Mouse (Mus musculus) forebrain, embryonic 14.5 days (tissue): ENCODE data around the gene Ddc. TPM values are rescaled to one million over a fixed set of nuclear protein-coding genes. Genes with fewer than 3 reads are reported as not detected.

ENCODE experiments used
- ATAC-seq: fragments of 200-750 bp; cut with Nextera tagmentation; 2 replicates; pipeline ENCODE4 v1.8.0; 2017; ENCODE audit warnings: mild to moderate bottlenecking, moderate library complexity
- DNase-seq: peaks from one replicate; pipeline ENCODE4 v3.0.0-alpha.2; 2015; ENCODE audit warnings: low spot score
- H3K27ac ChIP-seq: fragments of 300-500 bp; sonication (generic); 2 replicates; pipeline ENCODE4 v1.5.1; 2014; ENCODE audit warnings: low read depth, mild to moderate bottlenecking, control low read depth, low read length, moderate library complexity
- H3K27me3 ChIP-seq: fragments of 300-500 bp; sonication (generic); replicated peaks from 2 replicates; pipeline ENCODE4 v1.6.1; 2014; ENCODE audit warnings: low read length, control low read depth, mixed read lengths; ENCODE audit not compliant: control insufficient read depth, insufficient read depth
- H3K36me3 ChIP-seq: fragments of 300-500 bp; sonication (generic); 2 replicates; pipeline ENCODE4 v1.6.1; 2014; ENCODE audit warnings: low read length, control low read depth; ENCODE audit not compliant: control insufficient read depth, insufficient read depth
- H3K4me1 ChIP-seq: fragments of 300-500 bp; sonication (generic); 2 replicates; pipeline ENCODE4 v1.6.1; 2014; ENCODE audit warnings: antibody characterized with exemption, low read length, control low read depth; ENCODE audit not compliant: control insufficient read depth, insufficient read depth
- H3K4me2 ChIP-seq: fragments of 300-500 bp; sonication (generic); 2 replicates; pipeline ENCODE4 v1.6.1; 2014; ENCODE audit warnings: mild to moderate bottlenecking, control low read depth, low read length
- H3K4me3 ChIP-seq: fragments of 300-500 bp; sonication (generic); 2 replicates; pipeline ENCODE4 v1.5.1; 2014; ENCODE audit warnings: low read depth, low read length, control low read depth
- H3K9ac ChIP-seq: fragments of 300-500 bp; sonication (generic); 2 replicates; pipeline ENCODE4 v1.6.1; 2014; ENCODE audit warnings: mild to moderate bottlenecking, low read length, control low read depth, moderate library complexity
- H3K9me3 ChIP-seq: fragments of 300-500 bp; sonication (generic); replicated peaks from 2 replicates; pipeline ENCODE4 v1.6.1; 2016; ENCODE audit warnings: low read length, control low read depth, mixed read lengths; ENCODE audit not compliant: control insufficient read depth
- WGBS: fragments of 180-500 bp; shearing (Covaris S2); extraction: QIAGEN DNeasy Blood & Tissue Kit; methylation state at CpG from one replicate; pipeline ENCODE4 v1.1.7; 2014; 5-methylcytosine and 5-hydroxymethylcytosine counted together
- polyA plus RNA-seq: library from polyadenylated mRNA; unstranded; fragments of >200 nt; fragmentation: Nextera tagmentation; extraction: Ambion mirVana; gene quantifications from 2 replicates; pipeline ENCODE4 v1.2.1, GENCODE M21; 2014

Gene Ddc
- polyA plus RNA-seq, 1 experiment from 2014 or later, result 7.3 TPM

GRCm38 (mm10) chr11:11923345-11923744, 25.4 kb upstream of the Ddc start:
- WGBS, result 91% methylated on average over 3 of the region's 3 CpGs
- ATAC-seq, result no peak

GRCm38 (mm10) chr11:11922106-11922505, 24.2 kb upstream of the Ddc start:
- ATAC-seq (no peak), DNase-seq (no peak)
- no peak overlapping the region for H3K27ac ChIP-seq
- no peak overlapping the region for H3K4me3 ChIP-seq
- H3K4me2 ChIP-seq, result no peak overlapping the region
- WGBS, result 90% methylated on average over 2 of the region's 2 CpGs
- no peaks in the 10 kb centered on the region for H3K9me3 ChIP-seq
- no peaks in the 10 kb centered on the region for H3K27me3 ChIP-seq
- no peaks in the 10 kb centered on the region for H3K36me3 ChIP-seq
- no peaks in the 10 kb centered on the region for H3K4me1 ChIP-seq
- no peak overlapping the region for H3K9ac ChIP-seq

More at GRCm38 (mm10) chr11:11923345-11923744, 25.4 kb upstream of the Ddc start:
- H3K4me3 ChIP-seq, result no peak overlapping the region
- no peak overlapping the region for H3K27ac ChIP-seq
- no peaks in the 10 kb centered on the region for H3K9me3 ChIP-seq
- no peak overlapping the region for H3K4me2 ChIP-seq
- no peak overlapping the region for H3K9ac ChIP-seq
- H3K36me3 ChIP-seq, result no peaks in the 10 kb centered on the region
- H3K27me3 ChIP-seq, result no peaks in the 10 kb centered on the region
- no peak for DNase-seq
- no peaks in the 10 kb centered on the region for H3K4me1 ChIP-seq

DNA sequence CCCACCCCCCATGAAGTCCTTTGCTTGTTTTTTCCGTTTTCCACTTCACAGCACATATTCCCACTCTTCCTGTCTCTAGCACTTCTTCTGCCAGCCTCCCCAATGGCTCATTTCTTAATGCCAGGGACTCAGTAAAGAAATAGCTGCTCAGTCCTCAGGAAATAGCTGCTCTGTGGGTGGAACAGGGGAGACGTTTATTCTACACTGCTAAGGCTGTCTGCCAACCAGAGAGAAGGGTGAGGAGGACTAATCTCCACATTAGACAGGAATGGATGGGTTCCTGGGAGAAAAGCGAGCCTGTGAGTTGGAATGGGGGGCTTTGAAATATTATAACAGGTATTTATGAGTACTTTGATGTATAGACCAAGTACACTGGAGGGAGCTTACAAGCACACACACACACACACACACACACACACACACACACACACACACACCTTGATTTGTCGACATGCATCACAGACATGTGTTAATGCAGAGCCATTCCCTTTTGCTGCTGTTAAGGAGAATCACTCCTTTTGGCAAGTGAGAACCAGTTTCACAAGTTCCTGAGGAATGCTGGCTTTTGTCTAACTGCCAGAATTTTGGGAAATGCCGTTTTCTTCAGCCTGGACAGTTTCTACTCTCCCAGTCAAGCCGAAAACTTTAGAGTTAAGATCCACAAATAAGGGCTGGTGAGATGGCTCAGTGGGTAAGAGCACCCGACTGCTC, 9.9 kb upstream of the Ddc start:
- H3K4me1 ChIP-seq, result no peaks in the 10 kb centered on the region
- no peak overlapping the region for H3K4me2 ChIP-seq
- H3K9ac ChIP-seq, result no peak overlapping the region
- H3K36me3 ChIP-seq, result no peaks in the 10 kb centered on the region
- DNase-seq (no peak), ATAC-seq (no peak)
- no peaks in the 10 kb centered on the region for H3K27me3 ChIP-seq
- WGBS, result 66% methylated on average over 7 of the region's 7 CpGs
- H3K27ac ChIP-seq, result no peak overlapping the region
- no peaks in the 10 kb centered on the region for H3K9me3 ChIP-seq
- H3K4me3 ChIP-seq, result no peak overlapping the region

GRCm38 (mm10) chr11:11905518-11905917, 7.6 kb upstream of the Ddc start:
- Histone ChIP-seq H3K9me3 (no peaks in the 10 kb centered on the region), H3K27me3 (no peaks in the 10 kb centered on the region), H3K4me1 (no peaks in the 10 kb centered on the region), H3K4me2 (no peak overlapping the region), H3K36me3 (no peaks in the 10 kb centered on the region), H3K27ac (no peak overlapping the region), H3K4me3 (no peak overlapping the region), H3K9ac (no peak overlapping the region)
- ATAC-seq (no peak), DNase-seq (no peak)

DNA sequence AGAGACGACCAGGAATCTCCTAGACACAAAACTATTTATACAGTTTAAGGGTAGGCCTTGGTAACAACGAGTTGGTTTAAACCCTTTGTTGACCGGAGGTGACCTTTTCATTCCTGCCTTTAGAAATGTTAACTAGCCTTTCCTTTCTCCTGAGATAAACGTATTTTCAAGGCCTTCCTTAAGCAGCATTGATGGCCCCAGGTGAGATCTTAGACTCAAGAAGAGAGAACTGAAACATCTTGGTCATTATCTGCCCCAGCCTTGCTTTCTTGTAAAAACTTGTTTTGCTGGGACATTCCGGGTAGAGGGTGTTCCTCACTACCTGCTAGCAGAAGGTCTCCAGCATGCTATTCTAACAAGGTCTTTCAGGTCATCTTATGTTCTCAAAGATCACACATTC, 7.1 kb upstream of the Ddc start:
- no peak overlapping the region for H3K4me2 ChIP-seq
- H3K9me3 ChIP-seq, result no peaks in the 10 kb centered on the region
- no peak overlapping the region for H3K27ac ChIP-seq
- no peak overlapping the region for H3K9ac ChIP-seq
- H3K27me3 ChIP-seq, result no peaks in the 10 kb centered on the region
- no peaks in the 10 kb centered on the region for H3K4me1 ChIP-seq
- DNase-seq (no peak), ATAC-seq (no peak)
- no peak overlapping the region for H3K4me3 ChIP-seq
- WGBS, result 59% methylated on average over 5 of the region's 5 CpGs
- no peaks in the 10 kb centered on the region for H3K36me3 ChIP-seq

DNA sequence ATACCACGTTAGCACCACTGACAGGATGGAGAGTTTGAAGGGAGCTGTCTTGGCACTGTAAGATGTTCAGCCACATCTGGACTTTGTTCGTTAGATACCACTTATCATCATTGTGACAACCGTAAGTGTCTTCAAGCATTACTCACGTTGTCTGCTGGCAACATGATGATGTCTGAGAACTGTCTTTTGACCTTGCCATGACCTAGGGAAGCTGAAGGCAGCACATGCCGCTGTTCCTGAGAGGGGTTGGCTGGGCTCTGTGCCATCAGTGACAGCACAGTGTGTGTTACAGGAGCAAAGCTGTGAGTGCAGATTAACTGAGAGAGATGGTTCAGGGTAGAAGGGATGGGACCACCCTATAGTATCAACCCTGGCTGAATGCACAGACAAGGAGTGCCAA, 3.6 kb upstream of the Ddc start:
- H3K27ac ChIP-seq, result no peak overlapping the region
- no peaks in the 10 kb centered on the region for H3K27me3 ChIP-seq
- DNase-seq, result no peak
- H3K9ac ChIP-seq, result no peak overlapping the region
- no peak overlapping the region for H3K4me3 ChIP-seq
- ATAC-seq, result no peak
- no peaks in the 10 kb centered on the region for H3K4me1 ChIP-seq
- no peaks in the 10 kb centered on the region for H3K9me3 ChIP-seq
- WGBS, result 87% methylated on average over 5 of the region's 5 CpGs
- no peak overlapping the region for H3K4me2 ChIP-seq
- no peaks in the 10 kb centered on the region for H3K36me3 ChIP-seq

DNA sequence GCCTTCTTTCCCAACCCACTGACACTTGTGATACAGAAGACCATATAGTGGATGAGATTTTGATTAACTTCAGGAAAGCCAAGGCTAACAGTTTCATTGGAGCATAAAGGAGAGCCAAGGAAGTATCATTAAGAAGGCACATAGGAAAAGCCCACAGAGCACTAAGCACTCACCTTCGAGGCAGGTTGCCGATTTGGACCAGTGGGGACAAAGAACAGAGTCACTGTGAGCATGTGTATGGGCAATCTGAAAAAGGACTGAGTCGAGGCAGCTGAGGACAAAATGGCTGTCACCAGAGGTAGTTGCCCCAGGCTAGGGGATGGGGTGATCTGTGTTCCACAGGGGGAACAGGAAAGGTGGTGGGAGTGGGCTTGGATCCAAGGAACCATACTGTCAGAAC, 552 bp upstream of the Ddc start:
- WGBS, result 94% methylated on average over 3 of the region's 3 CpGs
- no peaks in the 10 kb centered on the region for H3K4me1 ChIP-seq
- no peak for DNase-seq
- no peaks in the 10 kb centered on the region for H3K36me3 ChIP-seq
- no peaks in the 10 kb centered on the region for H3K9me3 ChIP-seq
- no peak overlapping the region for H3K4me2 ChIP-seq
- no peak overlapping the region for H3K4me3 ChIP-seq
- H3K27ac ChIP-seq, result no peak overlapping the region
- H3K9ac ChIP-seq, result no peak overlapping the region
- H3K27me3 ChIP-seq, result no peaks in the 10 kb centered on the region
- ATAC-seq, result no peak

DNA sequence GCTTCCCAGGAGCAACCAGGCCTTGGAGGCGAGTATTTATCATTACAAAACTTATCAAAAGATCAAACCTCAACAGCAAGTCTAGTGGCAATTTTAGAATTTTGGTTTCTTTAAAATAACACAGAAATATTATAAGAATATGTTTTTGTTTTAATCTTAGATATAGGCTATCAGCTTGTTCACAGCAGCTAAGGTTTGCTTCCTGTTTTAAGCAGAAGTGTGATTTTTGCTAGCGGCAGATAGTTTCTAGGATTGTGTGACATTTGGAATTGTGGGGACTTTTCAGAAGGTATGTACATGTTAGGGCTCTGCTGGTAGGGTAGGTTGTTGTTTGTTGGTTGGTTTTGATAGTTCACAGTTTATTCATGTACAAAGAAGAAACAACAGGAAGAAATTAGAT, 2.5 kb downstream of the Ddc start:
- Histone ChIP-seq H3K27me3 (no peaks in the 10 kb centered on the region), H3K27ac (no peak overlapping the region), H3K36me3 (no peaks in the 10 kb centered on the region), H3K4me1 (no peaks in the 10 kb centered on the region), H3K4me2 (no peak overlapping the region), H3K9me3 (no peaks in the 10 kb centered on the region), H3K9ac (no peak overlapping the region), H3K4me3 (no peak overlapping the region)
- WGBS, result 94% methylated on average over 2 of the region's 2 CpGs
- DNase-seq (no peak), ATAC-seq (no peak)

GRCm38 (mm10) chr11:11893769-11894168, 4.2 kb downstream of the Ddc start:
- no peak overlapping the region for H3K27ac ChIP-seq
- H3K36me3 ChIP-seq, result no peaks in the 10 kb centered on the region
- DNase-seq, result no peak
- H3K27me3 ChIP-seq, result no peaks in the 10 kb centered on the region
- no peak for ATAC-seq
- H3K9me3 ChIP-seq, result no peaks in the 10 kb centered on the region
- H3K4me3 ChIP-seq, result no peak overlapping the region
- H3K9ac ChIP-seq, result no peak overlapping the region
- no peaks in the 10 kb centered on the region for H3K4me1 ChIP-seq
- 93% methylated on average over 1 of the region's 1 CpGs for WGBS
- H3K4me2 ChIP-seq, result no peak overlapping the region
